Mouse (Mus musculus) heart, adult 11 months (tissue): ENCODE measurements around the gene 1700109H08Rik.

Experiments used
- DNase-seq: peaks from one replicate; pipeline ENCODE4 v3.0.0; 2022

The 1700109H08Rik gene

DNA sequence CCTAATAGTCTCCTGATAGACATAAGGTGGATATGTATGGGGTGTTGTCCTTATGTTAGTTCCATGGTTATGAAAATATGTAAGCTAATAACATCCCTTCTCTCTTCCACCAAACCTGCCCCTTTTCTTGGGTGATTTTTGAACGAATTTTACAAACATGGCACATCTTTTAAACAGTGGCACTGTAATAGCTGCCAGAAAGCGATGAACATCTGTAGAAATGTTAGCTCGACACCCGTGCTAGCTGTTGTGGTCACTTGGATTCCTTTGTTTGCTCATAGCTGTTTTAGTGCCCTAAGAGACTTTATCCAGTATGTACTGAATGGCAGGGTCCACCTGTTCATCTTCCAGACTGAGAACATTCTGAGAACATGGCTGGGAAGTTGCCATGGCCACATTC, at the start of gene 1700109H08Rik:
1700109H08Rik (plus strand) TSS at position 301 of the 400 bp plus-strand sequence.
- peak; percentile 69 for DNase-seq

DNA sequence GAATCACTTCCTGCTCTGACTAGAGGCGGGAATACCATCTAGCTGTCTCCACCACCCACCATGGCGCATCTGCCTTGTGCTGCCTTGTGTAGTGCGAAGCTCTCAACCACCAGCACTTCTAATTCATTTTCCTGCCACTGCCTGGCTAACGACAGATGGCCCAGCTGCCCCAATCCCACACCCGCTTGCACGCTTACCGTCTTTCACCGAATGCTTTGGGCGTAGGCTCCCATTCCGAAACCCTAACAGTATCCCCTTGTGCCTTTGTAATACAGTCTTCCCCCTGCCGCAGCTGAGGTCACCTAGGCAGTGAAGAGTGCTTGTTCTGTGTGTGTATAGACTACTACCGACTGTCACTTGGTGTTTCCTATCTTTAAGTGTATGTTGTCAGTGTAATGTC, 49.6 kb upstream of the 1700109H08Rik start:
- DNase-seq, result peak; percentile 69

GRCm38 (mm10) chr5:3522826-3523225, 48.5 kb upstream of the 1700109H08Rik start:
- DNase-seq, result peak; percentile 17

- DNase-seq, result peak; percentile 79
Observed at GRCm38 (mm10) chr5:3527041-3527691, 44.2 kb upstream of the 1700109H08Rik start.

- peak; percentile 69 for DNase-seq
Observed at GRCm38 (mm10) chr5:3529585-3530189, 41.7 kb upstream of the 1700109H08Rik start.

- DNase-seq, result peak; percentile 52
Observed at GRCm38 (mm10) chr5:3532048-3532447, 39.3 kb upstream of the 1700109H08Rik start.

DNA sequence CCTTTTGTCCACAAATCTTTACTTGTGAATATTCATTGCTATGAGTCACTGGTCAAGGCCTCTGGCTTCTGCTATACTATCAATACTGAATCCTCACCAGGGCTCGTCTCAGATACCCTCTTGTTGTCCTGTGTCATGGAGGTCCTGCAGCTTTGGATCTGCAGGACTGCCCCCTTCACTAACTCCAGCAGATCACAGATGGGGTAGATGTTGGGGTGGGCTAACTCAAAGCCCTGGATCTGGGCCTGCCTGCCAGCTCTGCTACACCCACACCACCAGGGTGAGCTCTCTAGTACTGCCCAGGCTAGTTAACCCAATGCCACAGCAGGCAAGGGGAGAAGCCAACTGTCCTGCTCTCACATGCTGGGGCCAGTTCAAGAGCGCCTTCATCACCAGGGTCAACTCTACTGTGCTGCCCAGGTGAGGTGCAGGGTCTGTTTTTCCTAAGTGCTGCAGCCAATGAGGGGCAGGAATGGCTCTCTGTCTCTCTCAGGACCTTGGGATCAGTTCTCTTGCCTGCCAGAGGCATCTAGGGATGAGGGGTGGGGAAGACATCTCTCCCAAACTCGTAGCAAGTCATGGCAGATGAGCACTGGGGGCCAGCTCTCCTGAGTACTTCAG, 34.7 kb upstream of the 1700109H08Rik start:
- peak; percentile 71 for DNase-seq

DNA sequence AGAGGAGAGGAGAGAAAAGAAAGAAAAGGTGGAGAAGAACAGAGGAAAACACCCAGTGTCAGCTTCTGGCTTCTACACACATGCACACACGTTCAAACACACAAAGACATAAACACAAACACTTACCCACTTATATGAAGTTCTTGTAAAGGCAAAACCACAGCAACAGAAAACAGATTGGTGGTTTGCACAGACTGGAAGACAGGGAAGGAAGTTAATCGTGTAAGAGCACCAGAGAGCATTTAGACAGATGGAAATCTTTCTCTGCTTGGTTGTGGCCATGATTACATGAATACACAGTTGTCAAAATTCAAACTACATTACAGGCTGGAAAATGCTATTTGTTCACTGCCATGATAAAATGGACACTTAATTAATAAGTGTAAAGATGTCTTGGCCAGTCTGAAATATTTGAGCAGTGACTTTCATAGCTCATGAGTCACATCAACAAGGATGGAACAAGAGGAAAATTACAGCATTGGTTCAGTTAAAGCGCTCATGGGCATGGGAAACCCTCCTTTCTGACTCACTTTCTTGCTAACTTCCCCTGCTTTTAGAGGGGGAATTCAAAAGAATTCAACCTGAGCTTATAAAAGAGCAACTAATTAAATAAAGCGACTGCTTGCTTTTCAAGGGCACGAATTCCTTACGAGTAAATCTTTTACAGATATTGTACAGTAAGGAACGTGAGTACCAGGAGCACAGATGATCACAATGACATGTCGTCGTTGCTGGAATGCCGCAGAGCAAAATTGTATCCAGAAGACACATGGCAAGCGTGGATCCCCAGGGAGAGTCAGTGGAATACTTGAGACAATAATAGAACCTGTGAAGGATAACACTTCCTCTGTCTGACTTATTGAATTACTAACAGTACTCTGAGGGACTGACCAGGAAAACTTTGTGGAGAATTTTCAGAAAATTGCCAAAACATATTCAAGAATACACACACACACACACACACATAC, 32.6 kb upstream of the 1700109H08Rik start:
- peak; percentile 13 for DNase-seq

GRCm38 (mm10) chr5:3541871-3542270, 29.5 kb upstream of the 1700109H08Rik start:
- peak; percentile 68 for DNase-seq

- DNase-seq, result peak; percentile 99
Observed at GRCm38 (mm10) chr5:3543629-3544479, 27.5 kb upstream of the 1700109H08Rik start, which contains the start of gene Fam133b. TSS of gene Fam133b (plus strand) at chr5:3543833.

- no peak for DNase-seq
Observed at GRCm38 (mm10) chr5:3544480-3544769, 26.9 kb upstream of the 1700109H08Rik start.

GRCm38 (mm10) chr5:3546226-3546625, 25.1 kb upstream of the 1700109H08Rik start:
- no peak for DNase-seq

- DNase-seq, result no peak
Observed at GRCm38 (mm10) chr5:3551481-3551880, 19.9 kb upstream of the 1700109H08Rik start.

- no peak for DNase-seq
Observed at GRCm38 (mm10) chr5:3554198-3554597, 17.2 kb upstream of the 1700109H08Rik start.

DNA sequence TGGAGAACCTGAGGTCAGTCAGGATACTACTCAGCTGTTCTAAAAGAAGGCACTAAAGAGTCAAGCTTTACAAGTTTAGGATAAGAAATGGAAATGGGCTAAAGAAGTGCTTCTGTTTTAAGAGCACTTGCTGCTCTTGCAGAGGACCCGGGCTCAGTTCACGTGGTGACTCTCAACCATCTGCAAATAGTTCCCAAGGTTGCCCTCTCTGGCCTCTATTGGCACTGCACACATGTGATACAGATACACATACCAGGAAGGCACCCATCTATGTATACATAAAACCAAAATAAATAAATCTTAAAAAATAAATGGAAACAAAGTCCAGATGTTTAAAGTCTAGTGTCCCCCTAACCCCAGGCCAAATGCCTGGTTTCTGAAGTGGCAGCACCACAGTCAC, 3.5 kb downstream of the 1700109H08Rik start:
- no peak for DNase-seq

- peak; percentile 40 for DNase-seq
Observed at GRCm38 (mm10) chr5:3577939-3578338, 6.6 kb downstream of the 1700109H08Rik start.

GRCm38 (mm10) chr5:3579066-3579465, 7.7 kb downstream of the 1700109H08Rik start:
- DNase-seq, result peak; percentile 52

- DNase-seq, result peak; percentile 100
Observed at GRCm38 (mm10) chr5:3595693-3596398, 24.5 kb downstream of the 1700109H08Rik start, which contains the start of gene Pex1. TSS of gene Pex1 (plus strand) at chr5:3596066.

DNA sequence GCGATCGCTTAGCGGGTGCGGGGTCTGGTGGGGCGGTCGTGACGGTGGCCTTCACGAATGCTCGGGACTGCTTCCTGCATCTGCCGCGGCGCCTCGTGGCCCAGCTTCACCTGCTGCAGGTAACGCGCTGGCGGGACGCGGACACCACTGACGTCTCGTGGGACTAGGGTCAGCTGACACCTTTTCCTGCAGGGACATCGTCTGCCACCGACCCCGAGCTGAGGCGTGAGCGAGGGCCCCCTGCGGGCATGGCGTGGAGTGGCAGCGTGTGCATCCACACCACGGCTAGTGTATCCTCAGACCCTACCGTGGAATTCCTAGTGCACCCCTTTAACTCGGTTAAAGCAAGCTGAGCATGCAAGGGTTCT, 25.0 kb downstream of the 1700109H08Rik start, which contains the start of gene Rbm48:
Rbm48 (minus strand) TSS at position 187 of the 368 bp plus-strand sequence.
- peak; percentile 98 for DNase-seq

DNA sequence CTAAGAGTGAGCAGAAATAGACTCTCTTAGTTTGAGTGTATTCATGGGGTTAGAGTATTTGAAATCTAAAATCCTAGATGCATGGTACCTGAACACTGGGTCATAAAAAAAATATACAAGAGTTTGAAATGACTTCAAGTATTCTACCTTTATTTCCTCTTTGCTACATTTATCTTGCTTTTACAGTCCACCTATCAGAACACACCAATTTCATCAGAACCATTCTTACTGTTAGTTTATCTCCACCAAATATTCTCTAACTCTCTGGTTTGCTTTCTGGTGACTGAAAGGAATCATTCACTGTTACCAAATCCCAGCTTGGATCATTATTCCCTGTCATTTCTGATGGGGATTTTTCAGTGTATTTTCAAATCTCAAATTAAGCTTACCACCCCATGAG, 25.8 kb downstream of the 1700109H08Rik start:
- no peak for DNase-seq

- no peak for DNase-seq
Observed at GRCm38 (mm10) chr5:3598766-3599165, 27.4 kb downstream of the 1700109H08Rik start.
